Mouse (Mus musculus) MEL (cell line): ENCODE data around the gene Gm43517.

Source experiments
- CHD1 ChIP-seq: IDR thresholded peaks from 2 replicates; pipeline ENCODE4 v1.6.1; 2012; ENCODE audit warnings: low read depth, mild to moderate bottlenecking, inconsistent platforms, low read length, improper control_type of control experiment
- CTCF ChIP-seq, 3 experiments: IDR thresholded peaks in 2 of 3; conservative IDR thresholded peaks in 1 of 3; 2 replicates each; pipeline ENCODE4 v1.5.1; 2011 to 2012; ENCODE audit warnings: low read length in 3 of 3, low read depth in 2 of 3, mild to moderate bottlenecking in 2 of 3, improper control_type of control experiment in 1 of 3, inconsistent platforms in 1 of 3, mixed read lengths in 1 of 3, moderate library complexity in 1 of 3; ENCODE audit not compliant: control insufficient read depth in 1 of 3, insufficient read depth in 1 of 3, poor library complexity in 1 of 3, severe bottlenecking in 1 of 3
- ETS1 ChIP-seq: IDR thresholded peaks from 2 replicates; pipeline ENCODE4 v1.6.1; 2012; ENCODE audit warnings: low read depth, mild to moderate bottlenecking, inconsistent platforms, low read length, improper control_type of control experiment, moderate library complexity
- GATA1 ChIP-seq: IDR thresholded peaks from 2 replicates; pipeline ENCODE4 v1.6.1; 2011; ENCODE audit warnings: low read depth, low read length, improper control_type of control experiment
- MAX ChIP-seq: IDR thresholded peaks from 2 replicates; pipeline ENCODE4 v1.6.1; 2011; ENCODE audit warnings: low read length, improper control_type of control experiment
- MYB ChIP-seq: IDR thresholded peaks from 2 replicates; pipeline ENCODE4 v1.6.1; 2011; ENCODE audit warnings: mild to moderate bottlenecking, low read depth, low read length, improper control_type of control experiment
- POLR2A ChIP-seq, 2 experiments: IDR thresholded peaks; 2 replicates each; pipeline ENCODE4 v1.6.1; 2011 to 2012; ENCODE audit warnings: low read length in 2 of 2, mild to moderate bottlenecking in 2 of 2, control low read depth in 1 of 2, improper control_type of control experiment in 1 of 2, low read depth in 1 of 2, moderate library complexity in 1 of 2; ENCODE audit not compliant: control insufficient read depth in 1 of 2, insufficient read depth in 1 of 2, poor library complexity in 1 of 2
- RCOR1 ChIP-seq: IDR thresholded peaks from 2 replicates; pipeline ENCODE4 v1.6.1; 2012; ENCODE audit warnings: low read depth, mild to moderate bottlenecking, inconsistent platforms, low read length, improper control_type of control experiment
- ZC3H11A ChIP-seq: IDR thresholded peaks from 2 replicates; pipeline ENCODE4 v1.6.1; 2012; ENCODE audit warnings: low read depth, mild to moderate bottlenecking, inconsistent platforms, low read length, improper control_type of control experiment
- ZNF384 ChIP-seq: IDR thresholded peaks from 2 replicates; pipeline ENCODE4 v1.6.1; 2012; ENCODE audit warnings: low read depth, mild to moderate bottlenecking, inconsistent platforms, low read length, improper control_type of control experiment

- TF ChIP-seq CTCF (IDR thresholded peaks at IDR 0.05 in 2 of 3, conservative IDR thresholded peaks at IDR 0.05 in 1 of 3; ENCODE audit: control insufficient read depth in 1 of 3, insufficient read depth in 1 of 3, low read depth in 2 of 3, low read length in 3 of 3, poor library complexity in 1 of 3, severe bottlenecking in 1 of 3): peak in 2 of 3 experiments; percentile 27 to 49; a peak in 4 of 6 replicates
- no peak for TF ChIP-seq CHD1
- no peak for TF ChIP-seq POLR2A (IDR thresholded peaks at IDR 0.05; ENCODE audit: control insufficient read depth in 1 of 2, insufficient read depth in 1 of 2, low read depth in 1 of 2, low read length in 2 of 2, poor library complexity in 1 of 2)
- TF ChIP-seq MYB: no peak
- TF ChIP-seq MAX: no peak
- TF ChIP-seq RCOR1: no peak
- no peak for TF ChIP-seq GATA1
- no peak for TF ChIP-seq ZNF384
- peak; percentile 28 for TF ChIP-seq ZC3H11A
- TF ChIP-seq ETS1: no peak
Observed at GRCm38 (mm10) chr12:49374606-49374995, 10.4 kb upstream of the Gm43517 start.
